Mouse (Mus musculus): ENCODE measurements around the gene Sdr39u1. TPM values are rescaled to one million over a fixed set of nuclear protein-coding genes. Genes with fewer than 3 reads are reported as not detected.
A peak's percentile ranks its signal among the peaks of the same experiment; 100 is the strongest.

The Sdr39u1 gene
- polyA plus RNA-seq, 1 experiment from 2014 or later: 71.0 TPM

- Histone ChIP-seq H3K4me2 (no peak overlapping the region), H3K9me3 (replicated peaks) (no peaks in the 10 kb centered on the region), H3K4me3 (no peak overlapping the region), H3K27me3 (no peaks in the 10 kb centered on the region), H3K27ac (no peak overlapping the region), H3K9ac (no peak overlapping the region), H3K4me1 (peaks cover 27% of the 10 kb centered on the region), H3K36me3 (ENCODE audit: poor library complexity, severe bottlenecking) (peaks cover 19% of the 10 kb centered on the region)
- no peak for ATAC-seq
- 95% methylated on average over 13 of the region's 13 CpGs for WGBS
Observed at GRCm38 (mm10) chr14:55883149-55883661, 16.9 kb downstream of the Sdr39u1 start.

- peaks cover 9% of the 10 kb centered on the region for H3K36me3 ChIP-seq (ENCODE audit: poor library complexity, severe bottlenecking)
- no peak overlapping the region for H3K4me3 ChIP-seq
- peaks cover 27% of the 10 kb centered on the region for H3K4me1 ChIP-seq
- no peak overlapping the region for H3K4me2 ChIP-seq
- WGBS: 68% methylated on average over 6 of the region's 6 CpGs
- H3K9ac ChIP-seq: no peak overlapping the region
- no peak for ATAC-seq
- no peaks in the 10 kb centered on the region for H3K9me3 ChIP-seq (replicated peaks)
- H3K27me3 ChIP-seq: no peaks in the 10 kb centered on the region
- no peak overlapping the region for H3K27ac ChIP-seq
Observed at GRCm38 (mm10) chr14:55882171-55882641, 17.9 kb downstream of the Sdr39u1 start.

- Histone ChIP-seq H3K27ac (no peak overlapping the region), H3K9me3 (replicated peaks) (no peaks in the 10 kb centered on the region), H3K9ac (no peak overlapping the region), H3K4me1 (peaks cover 18% of the 10 kb centered on the region), H3K27me3 (no peaks in the 10 kb centered on the region), H3K4me3 (no peak overlapping the region), H3K4me2 (no peak overlapping the region), H3K36me3 (ENCODE audit: poor library complexity, severe bottlenecking) (no peaks in the 10 kb centered on the region)
- WGBS: 88% methylated on average over 8 of the region's 8 CpGs
- ATAC-seq: no peak
Observed at GRCm38 (mm10) chr14:55880982-55881381, 19.1 kb downstream of the Sdr39u1 start.

- Histone ChIP-seq H3K9ac (no peak overlapping the region), H3K27me3 (no peaks in the 10 kb centered on the region), H3K36me3 (ENCODE audit: poor library complexity, severe bottlenecking) (no peaks in the 10 kb centered on the region), H3K4me1 (peaks cover 10% of the 10 kb centered on the region), H3K4me3 (no peak overlapping the region), H3K27ac (no peak overlapping the region), H3K4me2 (no peak overlapping the region), H3K9me3 (replicated peaks) (no peaks in the 10 kb centered on the region)
- WGBS: 32% methylated on average over 1 of the region's 1 CpGs
- peak; percentile 52; the same call in 1 of the 2 replicates for ATAC-seq
Observed at GRCm38 (mm10) chr14:55879623-55880022, 20.5 kb downstream of the Sdr39u1 start.

- H3K4me2 ChIP-seq: no peak overlapping the region
- H3K4me1 ChIP-seq: peaks cover 6% of the 10 kb centered on the region
- no peaks in the 10 kb centered on the region for H3K36me3 ChIP-seq (ENCODE audit: poor library complexity, severe bottlenecking)
- no peak for ATAC-seq
- H3K9ac ChIP-seq: no peak overlapping the region
- no peak overlapping the region for H3K27ac ChIP-seq
- H3K9me3 ChIP-seq (replicated peaks): no peaks in the 10 kb centered on the region
- 38% methylated on average over 7 of the region's 7 CpGs for WGBS
- no peaks in the 10 kb centered on the region for H3K27me3 ChIP-seq
- no peak overlapping the region for H3K4me3 ChIP-seq
Observed at GRCm38 (mm10) chr14:55878316-55878940, 21.7 kb downstream of the Sdr39u1 start.

GRCm38 (mm10) chr14:55877469-55878315 is 22.4 kb downstream of the Sdr39u1 start:
- H3K4me2 ChIP-seq: no peak overlapping the region
- no peaks in the 10 kb centered on the region for H3K9me3 ChIP-seq (replicated peaks)
- H3K9ac ChIP-seq: no peak overlapping the region
- H3K27me3 ChIP-seq: no peaks in the 10 kb centered on the region
- H3K4me3 ChIP-seq: no peak overlapping the region
- H3K27ac ChIP-seq: no peak overlapping the region
- ATAC-seq: no peak
- peaks cover 8% of the 10 kb centered on the region for H3K4me1 ChIP-seq
- H3K36me3 ChIP-seq (ENCODE audit: poor library complexity, severe bottlenecking): peaks cover 5% of the 10 kb centered on the region
- 33% methylated on average over 14 of the region's 14 CpGs for WGBS

- WGBS: 15% methylated on average over 30 of the region's 30 CpGs
- H3K9me3 ChIP-seq (replicated peaks): no peaks in the 10 kb centered on the region
- peaks cover 8% of the 10 kb centered on the region for H3K4me1 ChIP-seq
- H3K4me3 ChIP-seq: peak overlapping the region; percentile 19; the same call in 1 of the 2 replicates
- peak; percentile 68 for ATAC-seq
- H3K9ac ChIP-seq: peak overlapping the region; percentile 3
- H3K4me2 ChIP-seq: peak overlapping the region; percentile 49
- H3K27me3 ChIP-seq: no peaks in the 10 kb centered on the region
- no peak overlapping the region; the same call in none of the 2 replicates for H3K27ac ChIP-seq
- peaks cover 41% of the 10 kb centered on the region for H3K36me3 ChIP-seq (ENCODE audit: poor library complexity, severe bottlenecking)
Observed at GRCm38 (mm10) chr14:55873714-55874683, 26.1 kb downstream of the Sdr39u1 start.

- Histone ChIP-seq H3K9ac (peak overlapping the region; percentile 3), H3K36me3 (ENCODE audit: poor library complexity, severe bottlenecking) (peaks cover 48% of the 10 kb centered on the region), H3K27ac (no peak overlapping the region), H3K27me3 (no peaks in the 10 kb centered on the region), H3K4me3 (no peak overlapping the region), H3K4me1 (peaks cover 8% of the 10 kb centered on the region), H3K9me3 (replicated peaks) (no peaks in the 10 kb centered on the region), H3K4me2 (peak overlapping the region; percentile 49)
- 82% methylated on average over 8 of the region's 8 CpGs for WGBS
- peak; percentile 3; the same call in 1 of the 2 replicates for ATAC-seq
Observed at GRCm38 (mm10) chr14:55873242-55873713, 26.8 kb downstream of the Sdr39u1 start.

GRCm38 (mm10) chr14:55872551-55872950 is 27.5 kb downstream of the Sdr39u1 start:
- no peaks in the 10 kb centered on the region for H3K27me3 ChIP-seq
- H3K9me3 ChIP-seq (replicated peaks): no peaks in the 10 kb centered on the region
- H3K4me1 ChIP-seq: peaks cover 8% of the 10 kb centered on the region
- no peak overlapping the region for H3K4me3 ChIP-seq
- H3K36me3 ChIP-seq (ENCODE audit: poor library complexity, severe bottlenecking): peaks cover 56% of the 10 kb centered on the region
- H3K27ac ChIP-seq: no peak overlapping the region
- no peak for ATAC-seq
- H3K4me2 ChIP-seq: no peak overlapping the region
- 91% methylated on average over 17 of the region's 17 CpGs for WGBS
- H3K9ac ChIP-seq: no peak overlapping the region

GRCm38 (mm10) chr14:55872039-55872438 is 28.1 kb downstream of the Sdr39u1 start:
- 93% methylated on average over 12 of the region's 12 CpGs for WGBS
- H3K27ac ChIP-seq: no peak overlapping the region
- peaks cover 8% of the 10 kb centered on the region for H3K4me1 ChIP-seq
- no peak for ATAC-seq
- no peak overlapping the region for H3K9ac ChIP-seq
- H3K27me3 ChIP-seq: no peaks in the 10 kb centered on the region
- H3K4me3 ChIP-seq: no peak overlapping the region
- H3K4me2 ChIP-seq: no peak overlapping the region
- H3K36me3 ChIP-seq (ENCODE audit: poor library complexity, severe bottlenecking): peaks cover 56% of the 10 kb centered on the region
- no peaks in the 10 kb centered on the region for H3K9me3 ChIP-seq (replicated peaks)

- H3K27ac ChIP-seq: no peak overlapping the region
- no peak overlapping the region for H3K4me2 ChIP-seq
- WGBS: 97% methylated on average over 6 of the region's 6 CpGs
- H3K4me3 ChIP-seq: no peak overlapping the region
- H3K9me3 ChIP-seq (replicated peaks): no peaks in the 10 kb centered on the region
- no peak overlapping the region for H3K9ac ChIP-seq
- H3K4me1 ChIP-seq: peaks cover 8% of the 10 kb centered on the region
- ATAC-seq: no peak
- peaks cover 80% of the 10 kb centered on the region for H3K36me3 ChIP-seq (ENCODE audit: poor library complexity, severe bottlenecking)
- no peaks in the 10 kb centered on the region for H3K27me3 ChIP-seq
Observed at GRCm38 (mm10) chr14:55869538-55869937, 30.6 kb downstream of the Sdr39u1 start.

All from forebrain, embryonic 13.5 days (tissue).